Mouse (Mus musculus) CH12.LX (cell line): Measurements from ENCODE around the gene Pde3a. TPM values are rescaled to one million over a fixed set of nuclear protein-coding genes. Genes with fewer than 3 reads are reported as not detected.

Source experiments
- DNase-seq: peaks from one replicate; pipeline ENCODE4 v3.0.0-alpha.2; 2013; ENCODE audit errors: extremely low read depth
- H3K27ac ChIP-seq: 2 replicates; pipeline ENCODE4 v1.5.1; 2012; ENCODE audit warnings: low read depth, mild to moderate bottlenecking, control low read depth, moderate library complexity; ENCODE audit not compliant: insufficient read depth
- H3K27me3 ChIP-seq: replicated peaks from 2 replicates; pipeline ENCODE3; 2012; ENCODE audit warnings: inconsistent platforms
- H3K36me3 ChIP-seq, 2 experiments: replicated peaks in 1 of 2; 2 replicates each; pipeline versions ENCODE3 to v1.6.1; 2012; ENCODE audit warnings: inconsistent platforms in 1 of 2, low read length in 1 of 2, mild to moderate bottlenecking in 1 of 2, mixed read lengths in 1 of 2, moderate library complexity in 1 of 2; ENCODE audit not compliant: control insufficient read depth in 1 of 2, insufficient read depth in 1 of 2
- H3K4me1 ChIP-seq, 2 experiments: 2 replicates each; pipeline ENCODE4 v1.6.1; 2012; ENCODE audit warnings: inconsistent platforms in 1 of 2, moderate library complexity in 1 of 2; ENCODE audit not compliant: insufficient read depth in 2 of 2, control insufficient read depth in 1 of 2
- H3K4me2 ChIP-seq: 2 replicates; pipeline ENCODE4 v1.6.1; 2012; ENCODE audit warnings: low read depth, mild to moderate bottlenecking, control low read depth; ENCODE audit not compliant: poor library complexity, insufficient read depth, severe bottlenecking
- H3K4me3 ChIP-seq, 3 experiments: fragments of 150-350 bp in 1 of 3; sonication (generic) in 1 of 3; replicated peaks in 1 of 3; 2 replicates each; pipeline versions ENCODE3 to v1.5.1; 2011 to 2012; ENCODE audit warnings: low read depth in 2 of 3, low read length in 2 of 3, mild to moderate bottlenecking in 2 of 3, moderate library complexity in 2 of 3, control low read depth in 1 of 3, improper control_type of control experiment in 1 of 3, inconsistent platforms in 1 of 3, mixed read lengths in 1 of 3; ENCODE audit not compliant: poor library complexity in 1 of 3
- H3K79me2 ChIP-seq: replicated peaks from 2 replicates; pipeline ENCODE4 v1.6.1; 2012; ENCODE audit warnings: mild to moderate bottlenecking, moderate library complexity; ENCODE audit not compliant: control insufficient read depth, poor library complexity, insufficient read depth, severe bottlenecking; ENCODE audit errors: extremely low read depth
- H3K9ac ChIP-seq: 2 replicates; pipeline ENCODE4 v1.6.1; 2012; ENCODE audit warnings: low read depth, mild to moderate bottlenecking, control low read depth, moderate library complexity; ENCODE audit not compliant: insufficient read depth
- H3K9me3 ChIP-seq: replicated peaks from 2 replicates; pipeline ENCODE3; 2012; ENCODE audit warnings: low read length, inconsistent platforms, mixed read lengths
- CHD2 ChIP-seq: IDR thresholded peaks from 2 replicates; pipeline ENCODE4 v1.6.1; 2011; ENCODE audit warnings: low read length, improper control_type of control experiment
- CTCF ChIP-seq, 2 experiments: IDR thresholded peaks in 1 of 2; conservative IDR thresholded peaks in 1 of 2; 2 replicates each; pipeline ENCODE4 v1.5.1; 2011 to 2012; ENCODE audit warnings: low read depth in 2 of 2, low read length in 2 of 2, improper control_type of control experiment in 1 of 2, inconsistent platforms in 1 of 2, mild to moderate bottlenecking in 1 of 2, moderate library complexity in 1 of 2
- E2F4 ChIP-seq: IDR thresholded peaks from 2 replicates; pipeline ENCODE4 v1.6.1; 2011; ENCODE audit warnings: low read depth, low read length, improper control_type of control experiment; ENCODE audit not compliant: insufficient replicate concordance
- ELF1 ChIP-seq: IDR thresholded peaks from 2 replicates; pipeline ENCODE4 v1.6.1; 2014; ENCODE audit warnings: low read depth, mild to moderate bottlenecking, inconsistent platforms, low read length, improper control_type of control experiment
- ETS1 ChIP-seq: conservative IDR thresholded peaks from 2 replicates; pipeline ENCODE4 v1.6.1; 2012; ENCODE audit warnings: low read depth, mild to moderate bottlenecking, inconsistent platforms, low read length, improper control_type of control experiment, moderate library complexity
- GABPA ChIP-seq: IDR thresholded peaks from 2 replicates; pipeline ENCODE4 v1.6.1; 2012; ENCODE audit warnings: low read depth, low read length, improper control_type of control experiment, inconsistent platforms; ENCODE audit not compliant: insufficient replicate concordance
- KAT2A ChIP-seq: IDR thresholded peaks from 2 replicates; pipeline ENCODE4 v1.6.1; 2012; ENCODE audit warnings: low read length, improper control_type of control experiment, inconsistent platforms; ENCODE audit not compliant: insufficient replicate concordance
- MAFK ChIP-seq: IDR thresholded peaks from 2 replicates; pipeline ENCODE4 v1.6.1; 2011; ENCODE audit warnings: low read length, improper control_type of control experiment; ENCODE audit not compliant: insufficient replicate concordance
- MAX ChIP-seq: IDR thresholded peaks from 2 replicates; pipeline ENCODE4 v1.6.1; 2011; ENCODE audit warnings: low read length, improper control_type of control experiment
- MAZ ChIP-seq: IDR thresholded peaks from 2 replicates; pipeline ENCODE4 v1.6.1; 2012; ENCODE audit warnings: low read depth, mild to moderate bottlenecking, inconsistent platforms, low read length, improper control_type of control experiment, moderate library complexity
- MYC ChIP-seq: IDR thresholded peaks from 2 replicates; pipeline ENCODE4 v1.6.1; 2011; ENCODE audit warnings: low read depth, mild to moderate bottlenecking, improper control_type of control experiment, low read length
- NRF1 ChIP-seq: IDR thresholded peaks from 2 replicates; pipeline ENCODE4 v1.6.1; 2014; ENCODE audit warnings: low read depth, mild to moderate bottlenecking, inconsistent platforms, low read length, improper control_type of control experiment, moderate library complexity
- PAX5 ChIP-seq: IDR thresholded peaks from 2 replicates; pipeline ENCODE4 v1.6.1; 2012; ENCODE audit warnings: low read length, inconsistent platforms, mixed read lengths
- POLR2A ChIP-seq: IDR thresholded peaks from 2 replicates; pipeline ENCODE4 v1.6.1; 2011; ENCODE audit warnings: low read depth, mild to moderate bottlenecking, improper control_type of control experiment, low read length
- RAD21 ChIP-seq: IDR thresholded peaks from 2 replicates; pipeline ENCODE4 v1.6.1; 2011; ENCODE audit warnings: low read depth, mild to moderate bottlenecking, low read length, improper control_type of control experiment, moderate library complexity
- UBTF ChIP-seq: IDR thresholded peaks from 2 replicates; pipeline ENCODE4 v1.6.1; 2012; ENCODE audit warnings: low read depth, mild to moderate bottlenecking, inconsistent platforms, low read length, improper control_type of control experiment, moderate library complexity
- USF1 ChIP-seq: IDR thresholded peaks from 2 replicates; pipeline ENCODE4 v1.6.1; 2014; ENCODE audit warnings: low read depth, mild to moderate bottlenecking, inconsistent platforms, low read length, improper control_type of control experiment
- ZKSCAN1 ChIP-seq: IDR thresholded peaks from 2 replicates; pipeline ENCODE4 v1.6.1; 2012; ENCODE audit warnings: low read depth, inconsistent platforms, low read length, improper control_type of control experiment, borderline replicate concordance
- ZMIZ1 ChIP-seq: IDR thresholded peaks from 2 replicates; pipeline ENCODE4 v1.6.1; 2012; ENCODE audit warnings: low read depth, mild to moderate bottlenecking, inconsistent platforms, low read length, improper control_type of control experiment
- dilution Hi-C: fragments of 300-500 bp; cut with MboI; formaldehyde crosslinking; loops from 2 replicates; pipeline ENCODE4 v1.14.3; 2020; ENCODE audit warnings: low sequenced_read_pairs; ENCODE audit not compliant: extremely low pct_unique_long_range_greater_than_20kb, extremely low pct_ligation_motif_present
- in situ Hi-C: fragments of 300-500 bp; cut with MboI; formaldehyde crosslinking; loops from 3 replicates; pipeline ENCODE4 v1.14.3; 2019; ENCODE audit warnings: low sequenced_read_pairs, low pct_ligation_motif_present, low pct_unique_long_range_greater_than_20kb, mixed read lengths
- polyA plus RNA-seq: library from polyadenylated mRNA; unstranded; fragments of >175 nt; gene quantifications from 2 replicates; pipeline ENCODE4 v1.2.1, GENCODE M21; 2012; ENCODE audit warnings: low read depth; ENCODE audit not compliant: insufficient read length
- total RNA-seq, 2 experiments: library from RNA; depleted of rRNA; stranded (reverse); fragments of 300-350 nt in 1 of 2; fragments of >200 nt in 1 of 2; gene quantifications; 2 replicates each; pipeline ENCODE4 v1.2.3; 2012 to 2014

Pde3a gene
- total and polyA plus RNA-seq, 3 experiments = under 0.01 to 0.04 (median 0.03) TPM

GRCm38 (mm10) chr6:141380927-141381326, 131.9 kb downstream of the Pde3a start:
- Histone ChIP-seq H3K27ac (no peak overlapping the region), H3K4me1 (no peaks in the 10 kb centered on the region), H3K36me3 (no peaks in the 10 kb centered on the region), H3K9ac (no peak overlapping the region), H3K4me3 (no peak overlapping the region), H3K4me2 (no peak overlapping the region), H3K27me3 (no peaks in the 10 kb centered on the region), H3K79me2 (no peaks in the 10 kb centered on the region), H3K9me3 (peaks cover 3% of the 10 kb centered on the region)
- TF ChIP-seq MAFK (no peak), MYC (no peak), CTCF (conservative IDR thresholded peaks at IDR 0.05 in 1 of 2, IDR thresholded peaks at IDR 0.05 in 1 of 2; ENCODE audit: low read depth in 2 of 2, low read length in 2 of 2) (no peak)
- no peak for DNase-seq
- dilution Hi-C loops (no loop called here), in situ Hi-C loops (no loop called here)

GRCm38 (mm10) chr6:141381473-141381872, 132.4 kb downstream of the Pde3a start:
- in situ Hi-C loops = no loop called here
- Histone ChIP-seq H3K4me2 (no peak overlapping the region), H3K27ac (no peak overlapping the region), H3K27me3 (no peaks in the 10 kb centered on the region), H3K79me2 (no peaks in the 10 kb centered on the region), H3K9ac (no peak overlapping the region), H3K36me3 (no peaks in the 10 kb centered on the region), H3K4me1 (no peaks in the 10 kb centered on the region), H3K9me3 (peaks cover 3% of the 10 kb centered on the region), H3K4me3 (no peak overlapping the region)
- dilution Hi-C loops = no loop called here
- DNase-seq = no peak
- TF ChIP-seq MAFK = no peak

GRCm38 (mm10) chr6:141381881-141382370, 132.9 kb downstream of the Pde3a start:
- H3K4me2 ChIP-seq = no peak overlapping the region
- dilution Hi-C loops = no loop called here
- in situ Hi-C loops = no loop called here

GRCm38 (mm10) chr6:141388104-141388503, 139.0 kb downstream of the Pde3a start:
- in situ Hi-C loops (no loop called here), dilution Hi-C loops (no loop called here)
- Histone ChIP-seq H3K4me2 (no peak overlapping the region), H3K79me2 (no peaks in the 10 kb centered on the region), H3K9ac (no peak overlapping the region), H3K4me3 (no peak overlapping the region), H3K27me3 (no peaks in the 10 kb centered on the region), H3K27ac (no peak overlapping the region), H3K9me3 (no peaks in the 10 kb centered on the region), H3K4me1 (no peaks in the 10 kb centered on the region), H3K36me3 (no peaks in the 10 kb centered on the region)
- no peak for DNase-seq
- TF ChIP-seq RAD21 (no peak), CTCF (conservative IDR thresholded peaks at IDR 0.05 in 1 of 2, IDR thresholded peaks at IDR 0.05 in 1 of 2; ENCODE audit: low read depth in 2 of 2, low read length in 2 of 2) (no peak), USF1 (no peak), ZKSCAN1 (no peak), GABPA (no peak), ZMIZ1 (no peak), ETS1 (no peak), NRF1 (no peak), ELF1 (no peak), CHD2 (no peak), KAT2A (no peak), PAX5 (no peak), MAX (no peak), POLR2A (no peak), UBTF (no peak), E2F4 (no peak)

More at GRCm38 (mm10) chr6:141381881-141382370, 132.9 kb downstream of the Pde3a start:
- Histone ChIP-seq H3K79me2 (no peaks in the 10 kb centered on the region), H3K27me3 (no peaks in the 10 kb centered on the region), H3K4me1 (no peaks in the 10 kb centered on the region), H3K27ac (no peak overlapping the region), H3K9ac (no peak overlapping the region), H3K9me3 (peaks cover 3% of the 10 kb centered on the region), H3K4me3 (no peak overlapping the region), H3K36me3 (no peaks in the 10 kb centered on the region)
- DNase-seq = no peak
- TF ChIP-seq MAZ (no peak), USF1 (no peak)
